ENCODE assay signal across 8 mouse cellular contexts in the genomic region with DNA sequence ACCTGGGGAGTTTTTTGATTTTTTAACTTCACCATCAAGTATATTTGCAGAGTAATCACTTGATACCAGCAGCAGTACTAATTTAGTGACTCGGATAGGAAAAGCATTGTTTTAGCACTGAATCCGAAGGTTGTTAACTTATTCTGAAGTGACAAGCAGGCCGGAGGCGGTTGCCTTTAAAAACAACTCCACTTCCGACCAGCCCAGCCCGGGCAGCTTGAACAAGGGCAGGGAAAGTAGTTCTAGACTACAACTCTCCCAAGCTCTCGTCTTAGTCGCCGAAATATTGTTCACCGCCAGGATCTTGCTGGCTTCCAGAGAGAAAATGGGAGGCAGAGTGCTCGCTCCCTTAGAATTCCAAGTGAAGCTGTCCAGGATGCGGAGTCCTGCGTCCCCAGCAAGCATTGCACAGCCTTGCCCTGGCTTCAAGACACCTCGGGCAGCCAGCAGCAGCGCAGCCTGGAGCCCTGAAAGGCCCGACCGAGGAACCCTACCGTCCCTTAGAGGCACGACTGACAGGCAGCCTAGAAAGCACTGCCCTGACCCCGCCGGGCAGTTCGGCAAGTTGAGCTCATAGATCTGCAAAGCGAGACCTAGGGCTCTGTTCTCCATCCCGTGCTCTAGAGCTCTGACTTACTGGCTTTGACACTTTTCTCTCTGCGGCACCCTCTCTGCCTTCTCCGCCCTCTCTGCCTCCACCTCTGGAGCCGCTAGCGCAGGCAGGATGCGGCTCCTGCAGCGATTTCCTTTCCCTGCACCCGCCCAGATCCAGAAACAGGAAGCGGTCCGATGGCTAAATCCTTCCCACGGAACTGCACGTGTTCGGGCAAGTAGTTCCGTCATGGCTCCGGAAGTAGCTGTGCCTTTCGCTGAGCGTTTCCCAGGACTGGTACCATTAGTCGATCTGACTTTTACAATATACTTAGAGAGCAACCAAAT. TPM values are rescaled to one million over a fixed set of nuclear protein-coding genes. Genes with fewer than 3 reads are reported as not detected.
DNase-seq lines count a peak whose midpoint lies in the region; ATAC-seq lines count a peak whose summit lies in the region.

A gene (minus strand): TSS at position 786 of the 939 bp plus-strand sequence.

- H3K4me1 ChIP-seq in hindbrain, embryonic 14.5 days (replicated peaks; ENCODE audit: control insufficient read depth, insufficient read depth, low read length) = peaks cover 16% of the 10 kb centered on the region

- ATAC-seq in hindbrain, embryonic 14.5 days (ENCODE audit: low FRiP score) = peak; percentile 98

- 3% methylated on average over 41 of the region's 41 CpGs for WGBS in hindbrain, embryonic 14.5 days

- peaks cover 5% of the 10 kb centered on the region; the same call in 1 of the 2 replicates for H3K27me3 ChIP-seq in hindbrain, embryonic 14.5 days (ENCODE audit: control insufficient read depth, insufficient read depth, low read length)

- DNase-seq in R1 (ENCODE audit: low read depth, low spot score) = peak; percentile 98
- DNase-seq in cerebellum, postnatal 25 days = peak; percentile 95
- DNase-seq in frontal cortex, postnatal 25 days (ENCODE audit: low spot score in 2 of 2) = peak; percentile 96 to 97
- peak; percentile 97 for DNase-seq in hindbrain, embryonic 14.5 days (ENCODE audit: low spot score)
- DNase-seq in layer of hippocampus, postnatal 36 days = peak; percentile 92 to 93
- DNase-seq in lung, postnatal 36 days = peak; percentile 97
- DNase-seq in retina, postnatal 1 day = peak; percentile 98
- peak; percentile 86 to 96 for DNase-seq in urinary bladder, adult 18-20 months (ENCODE audit: low spot score in 2 of 2)

- peaks cover 5% of the 10 kb centered on the region; the same call in 1 of the 2 replicates for H3K36me3 ChIP-seq in hindbrain, embryonic 14.5 days (replicated peaks; ENCODE audit: control insufficient read depth, insufficient read depth)

- H3K9me3 ChIP-seq in hindbrain, embryonic 14.5 days (ENCODE audit: control insufficient read depth, low read length) = no peaks in the 10 kb centered on the region

- H3K4me2 ChIP-seq in hindbrain, embryonic 14.5 days (replicated peaks) = peak within 1 kb of the TSS; percentile 81

- peak within 1 kb of the TSS; percentile 64 for H3K4me3 ChIP-seq in hindbrain, embryonic 14.5 days (replicated peaks; ENCODE audit: low read length)

- peak within 1 kb of the TSS; percentile 75 for H3K9ac ChIP-seq in hindbrain, embryonic 14.5 days

- H3K27ac ChIP-seq in hindbrain, embryonic 14.5 days = peak within 1 kb of the TSS; percentile 82

RNA-seq across cellular contexts. Expression of the gene that starts here (rescaled TPM):
- polyA plus RNA-seq in hindbrain, embryonic 14.5 days (2014; fragmentation: Nextera tagmentation; extraction: Ambion mirVana) = 20.3 and 23.2 TPM in 2 replicates
- 10 to 100 TPM; 17.8 to 18.9 TPM for total RNA-seq in layer of hippocampus, postnatal 36 days (2021)

Comparison
In these comparisons a context has a peak if more than half of its experiments do, and no peak if none do; other contexts are left out.
1. Peak in every context shown above with its lines: DNase-seq, ATAC-seq, H3K4me3 ChIP-seq and H3K27ac ChIP-seq.